Mouse (Mus musculus) frontal cortex, postnatal 10 days (tissue): ENCODE measurements around the gene Abcd1.
"Not testable (repeated sequence)": the region's sequence is repeated elsewhere in the genome, so short reads cannot be mapped to it uniquely, and the experiment has no call there.

Source experiments
- DNase-seq, 2 experiments: peaks; one replicate each; pipeline ENCODE4 v3.0.0; 2022; ENCODE audit warnings: low spot score in 2 of 2, mixed read lengths in 1 of 2

Gene Abcd1

DNA sequence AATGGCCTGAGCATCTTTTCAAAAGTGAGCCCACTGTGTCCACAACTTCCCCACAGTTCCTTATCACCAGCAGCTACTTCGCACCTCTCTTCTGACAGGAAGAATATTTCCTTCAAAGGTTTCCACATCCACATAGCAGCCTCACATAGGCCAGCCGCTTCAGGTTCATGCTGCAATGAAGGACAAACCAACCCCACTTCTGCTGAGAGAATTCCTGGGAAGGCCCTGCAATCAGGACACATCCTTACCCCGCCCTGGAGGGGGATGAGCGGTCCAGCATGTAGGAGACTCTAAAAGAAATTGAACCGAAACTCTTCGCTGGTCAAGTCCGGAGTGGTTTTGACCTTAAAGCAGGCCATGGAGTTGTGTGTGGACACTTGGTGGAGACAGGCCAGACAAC, 23.4 kb downstream of the Abcd1 start:
- not testable (repeated sequence) for DNase-seq

DNA sequence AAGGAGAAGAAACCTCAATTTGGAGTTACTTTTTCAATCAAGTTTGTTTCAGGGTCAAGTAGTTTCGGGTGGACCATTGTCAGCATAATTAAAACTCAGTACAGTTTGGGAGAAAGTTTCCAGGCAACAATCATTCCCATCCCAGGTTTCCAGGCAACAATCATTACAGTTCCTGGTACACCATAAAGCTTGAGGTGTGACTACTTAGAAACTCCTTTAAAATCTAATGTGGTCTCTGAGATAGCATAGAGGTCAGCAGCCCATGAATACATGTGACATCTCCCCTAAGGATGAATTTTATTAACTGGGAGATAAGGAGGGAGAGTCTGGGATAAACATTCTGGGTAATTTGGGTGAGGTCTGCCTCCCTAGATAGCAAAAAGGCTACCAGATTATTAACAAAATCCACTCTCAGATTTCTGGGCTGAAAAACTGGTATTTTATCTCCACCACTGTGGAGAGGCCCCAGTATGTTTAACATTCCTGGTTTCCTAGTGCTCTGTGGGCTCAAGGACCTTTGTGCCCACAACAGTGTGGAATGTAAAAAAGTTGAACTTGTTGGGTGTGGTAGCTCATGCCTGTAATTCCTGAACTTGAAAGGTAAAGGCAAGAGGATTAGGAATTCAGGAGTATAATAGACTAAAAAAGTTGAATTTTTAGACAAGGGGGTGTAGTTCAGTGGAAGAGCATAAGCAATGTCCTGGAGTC, 28.5 kb downstream of the Abcd1 start:
- no peak for DNase-seq

DNA sequence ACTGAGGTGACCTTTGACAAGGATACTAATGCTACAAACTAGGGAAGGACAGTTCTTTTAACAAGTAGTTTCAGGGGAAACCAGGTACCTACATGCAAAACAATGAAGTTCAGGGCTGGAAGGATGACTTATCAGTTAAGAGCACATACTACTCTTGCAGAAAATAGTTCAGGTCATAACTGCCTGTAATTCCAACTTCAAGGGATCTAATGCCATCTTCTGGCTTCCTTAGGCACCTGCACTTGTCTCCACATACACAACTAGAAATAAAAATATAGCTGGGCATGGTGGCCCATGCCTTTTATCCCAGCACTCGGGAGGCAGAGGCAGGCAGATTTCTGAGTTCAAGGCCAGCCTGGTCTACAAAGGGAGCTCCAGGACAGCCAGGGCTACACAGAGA, 32.6 kb downstream of the Abcd1 start:
- DNase-seq: no peak

DNA sequence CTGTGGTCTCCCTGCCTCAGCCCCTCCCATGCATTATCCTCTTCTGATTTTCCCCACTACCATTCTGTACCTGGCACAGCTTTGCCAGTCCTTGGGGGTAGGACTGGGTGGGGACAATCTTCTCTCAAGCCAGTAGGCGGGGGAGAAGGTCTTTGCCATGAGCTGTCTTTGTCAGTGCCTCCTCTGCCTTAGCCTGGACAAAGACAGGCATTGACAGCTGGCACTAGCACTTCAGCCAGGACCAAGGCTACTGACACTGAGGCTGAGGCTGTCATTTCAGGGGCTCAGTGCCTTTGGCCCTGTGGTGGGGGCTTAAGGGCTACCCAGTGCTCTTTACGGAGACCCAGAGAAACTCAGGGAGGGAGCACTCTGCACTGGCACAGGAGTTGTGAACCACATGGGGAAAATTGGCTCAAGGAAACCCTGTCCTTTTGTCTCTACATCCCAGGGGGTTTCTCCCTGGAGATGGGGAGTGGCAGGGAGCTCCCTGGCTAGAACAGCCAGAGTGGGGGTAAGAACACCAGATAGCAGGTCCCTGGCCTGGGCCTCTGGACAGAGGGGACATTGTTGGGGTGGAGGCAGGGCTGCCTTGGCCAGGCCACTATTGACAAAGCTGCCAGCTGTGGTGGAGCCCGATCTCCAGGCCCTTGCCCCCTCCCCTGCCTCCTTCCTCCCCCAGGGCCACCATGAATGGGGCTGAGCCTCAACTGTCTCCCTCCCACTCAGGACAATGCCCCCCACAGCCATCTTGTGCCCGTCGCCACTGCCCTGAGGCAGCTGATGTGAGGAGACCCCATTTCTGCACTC, 40.1 kb downstream of the Abcd1 start, which contains the start of gene Plxnb3:
Gene Plxnb3 (plus strand): TSS at position 757 of the 807 bp plus-strand sequence.
- no peak for DNase-seq

DNA sequence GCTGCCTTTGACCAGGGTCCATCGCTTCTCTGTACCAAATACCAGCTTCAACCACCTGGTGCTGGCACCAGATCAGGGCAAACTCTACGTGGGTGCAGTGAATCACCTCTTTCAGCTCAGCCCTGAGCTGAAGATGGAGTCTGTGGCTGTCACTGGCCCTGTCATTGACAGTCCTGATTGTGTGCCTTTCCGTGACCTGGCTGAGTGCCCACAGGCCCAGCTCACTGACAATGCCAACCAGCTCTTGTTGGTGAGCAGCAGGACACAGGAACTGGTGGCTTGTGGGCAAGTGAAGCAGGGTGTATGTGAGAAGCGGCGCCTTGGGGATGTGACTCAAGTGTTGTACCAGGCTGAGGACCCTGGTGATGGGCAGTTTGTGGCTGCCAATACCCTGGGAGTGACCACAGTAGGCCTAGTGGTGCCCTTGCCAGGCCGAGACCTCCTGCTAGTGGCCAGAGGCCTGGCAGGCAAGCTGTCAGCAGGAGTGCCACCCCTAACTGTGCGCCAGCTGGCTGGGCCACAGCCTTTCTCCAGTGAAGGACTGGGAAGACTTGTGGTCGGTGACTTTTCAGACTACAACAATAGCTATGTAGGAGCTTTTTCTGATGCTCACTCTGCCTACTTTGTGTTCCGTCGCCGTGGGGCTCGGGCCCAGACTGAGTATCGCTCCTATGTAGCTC, 42.4 kb downstream of the Abcd1 start:
- DNase-seq: no peak

DNA sequence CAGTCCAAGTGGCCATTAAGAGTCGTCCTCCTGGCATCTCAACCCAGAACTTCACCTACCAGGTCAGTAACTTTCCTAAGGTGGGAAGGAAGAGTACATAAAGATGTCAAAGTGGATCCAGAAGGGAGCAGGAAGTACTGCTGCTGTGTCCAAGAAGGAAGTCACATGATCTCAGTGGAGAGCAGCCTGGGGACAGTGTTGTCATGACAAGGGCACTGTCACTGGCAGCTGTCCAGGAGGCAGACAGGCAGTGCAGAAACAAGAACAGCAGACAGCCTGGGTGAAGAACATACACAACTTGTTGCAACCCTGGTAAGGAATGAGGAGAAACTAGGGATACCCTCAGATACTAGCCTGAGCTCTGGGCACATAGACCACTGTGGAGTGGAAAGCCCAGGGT, 48.9 kb downstream of the Abcd1 start:
- DNase-seq: no peak

DNA sequence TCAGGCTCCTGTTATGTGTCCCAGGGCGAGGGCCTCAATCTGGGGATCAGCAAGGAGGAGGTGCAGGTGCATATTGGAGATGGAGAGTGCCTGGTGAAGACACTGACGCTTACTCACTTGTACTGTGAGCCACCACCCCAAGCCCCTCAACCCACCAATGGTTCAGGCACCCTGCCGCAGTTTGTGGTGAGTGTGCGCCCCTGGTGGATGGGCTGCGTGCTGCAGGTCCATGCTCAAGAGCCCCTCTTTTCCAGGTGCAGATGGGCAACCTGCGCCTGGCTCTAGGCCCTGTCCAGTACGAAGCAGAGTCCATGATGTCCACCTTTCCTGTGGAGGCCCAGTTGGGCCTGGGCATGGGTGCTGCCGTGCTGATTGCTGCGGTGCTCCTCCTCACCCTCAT, 50.9 kb downstream of the Abcd1 start:
- no peak for DNase-seq

DNA sequence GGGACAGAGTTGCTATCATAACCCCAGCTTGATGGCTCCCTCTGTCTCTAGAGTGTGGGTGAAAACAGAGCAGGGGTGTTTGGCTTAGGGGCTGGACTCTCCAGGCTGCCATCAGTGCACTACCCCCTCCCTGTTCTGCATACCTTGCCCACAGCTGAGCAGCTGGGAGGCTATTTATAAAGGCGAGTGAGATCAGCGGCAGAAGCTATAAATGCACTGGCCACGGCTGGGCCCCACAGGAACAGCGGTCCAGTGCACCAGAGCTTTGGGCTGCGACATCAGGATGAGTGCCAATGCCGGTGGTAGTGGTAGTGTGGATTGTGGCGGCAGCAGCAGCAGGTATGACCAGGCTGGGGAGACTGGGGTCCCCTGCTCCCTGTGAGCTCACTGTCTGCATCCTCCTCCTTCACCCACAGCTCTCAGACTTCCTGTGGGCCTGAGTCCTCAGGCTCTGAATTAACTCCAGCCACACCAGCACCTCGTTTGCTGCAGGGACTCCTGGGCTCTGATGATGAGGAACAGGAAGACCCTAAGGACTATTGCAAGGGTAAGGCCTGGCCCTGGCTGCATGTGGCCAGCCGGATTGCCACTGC, 57.9 kb downstream of the Abcd1 start, which contains the start of gene Srpk3:
Gene Srpk3 (plus strand): TSS at position 238 of the 593 bp plus-strand sequence.
- peak in 1 of 2 experiments; percentile 26 for DNase-seq

DNA sequence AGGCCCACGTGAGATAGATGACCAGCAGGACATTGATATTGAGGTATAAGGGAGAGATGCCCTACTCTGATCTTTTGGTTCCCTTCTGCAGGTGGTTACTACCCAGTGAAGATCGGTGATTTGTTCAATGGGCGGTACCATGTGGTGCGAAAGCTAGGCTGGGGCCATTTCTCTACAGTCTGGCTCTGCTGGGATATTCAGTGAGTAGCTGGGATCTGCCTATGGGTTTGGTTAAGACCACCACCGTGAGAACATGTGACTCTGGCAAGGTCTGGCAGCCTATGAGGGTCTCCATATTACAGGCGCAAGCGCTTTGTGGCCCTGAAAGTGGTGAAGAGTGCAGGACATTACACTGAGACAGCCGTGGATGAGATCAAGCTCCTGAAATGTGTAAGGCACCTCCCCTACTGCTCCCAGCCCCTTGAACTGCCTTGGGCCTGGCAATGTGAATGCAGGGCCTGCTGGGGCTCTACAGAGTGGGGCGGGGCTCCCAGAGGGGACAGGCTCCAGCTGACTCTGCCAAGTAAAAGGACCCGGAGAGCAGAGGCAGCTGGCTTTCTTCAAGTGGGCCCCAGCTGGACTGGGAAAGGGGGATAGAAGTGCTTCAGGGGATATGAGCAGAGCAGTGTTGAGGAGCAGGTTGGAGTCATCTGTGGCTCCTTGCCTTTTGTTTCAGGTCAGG, 58.5 kb downstream of the Abcd1 start:
- no peak for DNase-seq

DNA sequence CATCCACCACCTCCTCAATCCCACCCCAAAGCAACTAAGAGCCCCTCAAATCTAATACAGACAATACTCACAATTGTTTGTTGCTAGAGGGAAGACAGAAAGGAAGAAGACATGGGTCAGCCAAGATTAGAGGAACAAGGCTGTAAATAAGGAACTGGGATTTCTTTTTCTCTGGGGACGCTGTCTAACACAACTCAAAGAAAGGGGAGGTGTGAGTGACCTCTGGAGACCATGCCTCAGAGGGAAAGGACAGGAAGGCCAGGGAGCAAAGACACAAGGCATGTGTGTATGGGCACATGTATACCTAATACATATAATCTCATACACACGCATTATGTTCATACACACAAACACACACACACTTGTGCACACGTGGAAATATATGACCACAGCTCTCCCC, 65.8 kb downstream of the Abcd1 start:
- no peak for DNase-seq

DNA sequence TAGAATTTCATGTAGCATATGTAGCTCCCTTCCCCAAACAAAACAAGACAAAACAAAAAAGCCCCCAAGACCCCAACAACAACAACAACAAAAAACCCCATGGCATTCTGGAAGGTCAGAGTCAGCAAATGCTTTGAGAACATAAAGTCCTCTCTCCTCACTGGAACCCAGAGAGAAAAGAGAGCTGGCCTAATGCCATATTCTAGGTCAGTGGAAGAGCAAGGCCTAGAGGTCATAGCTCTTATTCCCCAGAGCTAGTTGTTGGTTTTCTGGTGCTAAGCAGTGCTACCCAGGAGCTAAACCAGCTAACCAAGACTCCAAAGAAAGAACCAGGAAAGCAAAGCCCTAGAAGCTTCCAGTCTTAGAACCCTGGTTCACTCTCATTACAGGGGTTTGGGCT, 69.3 kb downstream of the Abcd1 start:
- no peak for DNase-seq

DNA sequence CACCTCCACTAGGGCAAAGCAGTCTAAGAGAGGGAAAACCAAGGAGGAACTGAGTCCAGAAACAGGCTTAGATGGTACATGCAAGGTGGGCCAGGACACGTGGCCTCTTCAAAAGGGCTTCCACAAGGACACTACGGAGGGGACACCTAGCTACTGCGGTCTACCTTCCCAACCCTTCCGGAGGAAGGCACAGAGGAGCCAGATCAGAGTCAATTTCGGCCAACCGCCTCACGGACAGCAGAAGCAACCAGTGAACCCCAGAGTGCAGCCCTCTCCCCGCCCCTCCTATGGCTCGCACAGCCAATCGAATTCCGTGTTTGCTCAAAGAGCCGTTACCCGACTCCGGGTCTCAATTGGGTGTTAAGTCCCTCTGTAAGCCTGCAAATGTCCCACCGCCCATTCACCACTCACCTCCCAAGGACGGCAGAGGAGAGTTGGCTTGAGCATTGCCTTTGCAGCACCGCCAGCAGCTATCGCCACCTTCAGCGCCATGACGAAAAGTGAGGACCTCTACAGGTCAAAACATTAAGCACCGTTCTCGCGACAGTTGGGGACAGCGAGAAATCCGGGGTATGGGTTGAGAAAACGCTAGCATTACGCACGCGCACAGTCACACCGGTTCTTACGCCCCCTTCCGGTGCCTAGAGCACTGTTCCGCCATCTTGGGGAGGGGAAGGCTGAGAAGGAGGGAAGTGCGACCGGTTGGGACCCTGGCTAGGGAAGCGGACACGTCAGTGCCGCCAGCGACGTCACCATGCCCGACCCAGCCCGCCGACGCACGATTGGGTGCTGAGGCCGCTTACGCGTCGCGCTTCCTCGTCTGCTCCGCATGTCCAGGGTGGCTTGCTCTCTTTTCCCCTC, 70.2 kb downstream of the Abcd1 start, which contains the start of the genes Idh3g and Ssr4:
Gene Idh3g (minus strand): TSS at position 534 of the 861 bp plus-strand sequence.
Gene Ssr4 (plus strand): TSS at position 665 of the 861 bp plus-strand sequence.
- DNase-seq: peak; percentile 90 to 93

DNA sequence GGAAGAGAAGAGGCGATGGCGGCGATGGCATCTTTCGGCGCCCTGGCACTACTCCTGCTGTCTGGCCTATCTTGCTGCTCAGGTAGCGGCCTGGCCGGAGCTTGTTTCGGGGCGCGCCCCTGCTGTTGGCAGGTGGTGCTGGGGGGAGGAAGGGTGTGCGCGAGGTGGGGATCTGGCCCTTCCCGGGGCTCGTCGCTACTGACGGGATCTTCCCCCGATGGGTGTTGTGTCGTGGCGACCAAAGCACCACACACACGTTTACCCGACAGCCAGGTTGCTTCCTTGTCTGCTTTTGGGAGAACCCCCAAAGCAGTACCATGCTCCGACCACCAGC, 70.8 kb downstream of the Abcd1 start:
- DNase-seq: no peak
